Mouse (Mus musculus): ENCODE data around the gene H2afv.
"Not testable (repeated sequence)": the region's sequence is repeated elsewhere in the genome, so short reads cannot be mapped to it uniquely, and the experiment has no call there.

Gene H2afv

DNA sequence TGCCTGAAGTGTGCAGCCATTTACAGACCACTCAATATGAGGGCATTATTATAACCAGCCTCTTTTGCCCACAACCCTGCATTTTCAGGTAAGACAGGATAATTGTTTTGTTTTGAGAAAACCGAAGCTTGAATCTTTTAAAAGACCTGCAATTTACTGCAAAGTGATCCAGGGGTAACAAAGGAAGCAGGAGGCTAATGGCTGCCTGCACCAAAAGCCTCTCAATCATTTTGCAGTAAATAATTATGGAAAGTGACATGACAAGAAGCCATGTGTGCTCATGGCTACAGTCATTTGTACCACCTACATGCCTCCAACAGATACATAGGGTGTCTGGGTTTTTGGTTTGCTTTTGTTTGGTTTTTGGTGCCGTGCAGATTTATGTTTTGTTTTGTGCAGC is 26.8 kb upstream of the H2afv start:
- DNase-seq (ENCODE audit: low spot score in 2 of 2): no peak

DNA sequence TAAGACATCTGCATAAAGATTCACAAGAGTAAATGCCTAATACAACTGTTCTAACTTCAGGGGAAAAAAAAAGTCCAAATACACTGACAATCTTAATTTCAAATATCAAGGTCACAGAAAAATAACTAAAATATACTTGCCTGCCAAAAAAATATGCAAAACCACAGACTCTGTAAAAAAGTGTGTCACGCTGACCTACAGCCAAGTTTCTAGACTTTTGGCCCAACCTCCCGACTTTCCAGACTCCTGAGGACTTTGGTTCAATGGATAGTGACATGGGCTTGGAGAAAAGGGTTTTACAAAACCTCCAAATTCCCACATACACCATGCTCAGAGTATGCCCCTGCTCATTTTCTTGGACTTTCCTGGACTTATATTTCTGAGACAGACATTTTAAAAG is 24.3 kb upstream of the H2afv start:
- DNase-seq (ENCODE audit: low spot score in 2 of 2): no peak

DNA sequence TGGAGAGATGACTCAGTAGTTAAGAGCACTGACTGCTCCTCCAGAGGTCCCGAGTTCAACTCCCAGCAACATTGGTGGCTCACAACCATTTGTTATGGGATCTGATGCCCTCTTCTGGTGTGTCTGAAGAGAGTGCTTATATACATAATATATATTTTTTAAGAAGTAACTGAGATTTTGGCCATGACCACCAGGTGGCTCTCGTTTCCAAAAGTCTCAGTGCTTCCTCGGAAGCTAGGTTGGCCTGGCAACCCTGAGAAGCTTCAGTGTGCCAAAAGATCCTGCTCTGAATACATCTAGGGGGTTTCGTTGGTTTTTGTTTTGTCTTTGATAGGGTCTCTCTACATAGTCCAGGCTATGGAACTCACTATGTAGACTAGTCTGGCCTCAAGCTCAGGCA is 20.9 kb upstream of the H2afv start:
- peak; percentile 37 to 50 for DNase-seq (ENCODE audit: low spot score in 2 of 2)

DNA sequence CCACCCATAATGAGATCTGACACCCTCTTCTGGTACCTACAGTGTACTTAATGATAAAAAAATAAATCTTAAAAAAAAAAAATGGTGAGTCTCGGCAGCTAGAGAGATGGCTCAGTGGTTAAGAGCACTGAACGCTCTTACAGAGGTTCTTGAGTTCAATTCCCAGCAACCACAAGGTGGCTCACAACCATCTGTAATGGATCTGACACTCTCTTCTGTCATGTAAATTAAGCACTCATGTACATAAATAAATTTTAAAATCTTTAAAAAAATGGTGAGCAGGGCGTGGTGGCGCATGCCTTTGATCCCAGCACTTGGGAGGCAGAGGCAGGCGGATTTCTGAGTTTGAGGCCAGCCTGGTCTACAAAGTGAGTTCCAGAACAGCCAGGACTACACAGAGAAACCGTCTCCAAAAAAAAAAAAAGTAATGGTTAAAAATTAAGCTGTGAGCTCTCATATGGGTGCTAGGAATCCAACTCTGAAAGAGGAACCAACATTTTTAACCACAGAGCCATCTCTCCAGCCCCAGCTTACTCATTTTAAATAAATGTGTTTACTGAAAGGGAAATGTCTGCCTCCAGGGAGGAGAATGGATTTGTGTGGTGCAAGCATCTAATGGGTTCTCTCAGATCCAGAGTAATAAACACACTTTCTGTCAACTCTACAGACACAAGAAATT is 19.1 kb upstream of the H2afv start:
- DNase-seq (ENCODE audit: low spot score in 2 of 2): no peak

DNA sequence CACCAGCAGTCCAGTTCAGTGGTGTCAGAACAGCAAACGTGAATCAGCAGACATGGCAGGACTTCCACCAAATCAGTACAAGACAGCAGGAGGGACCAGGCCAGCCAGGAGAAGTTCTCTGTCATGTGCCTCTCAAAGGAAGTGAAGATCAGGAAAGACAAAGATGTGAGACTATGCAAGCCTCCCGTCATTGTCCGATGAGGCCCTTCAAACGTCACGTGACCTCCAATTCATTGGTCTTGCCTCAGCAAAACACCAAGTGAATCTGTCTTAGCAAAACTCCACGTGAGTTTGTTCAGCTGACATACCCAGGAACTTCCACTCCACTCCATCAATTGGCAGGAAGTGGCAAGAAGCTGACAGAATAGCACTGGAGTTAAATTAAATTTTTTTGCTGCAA is 11.8 kb upstream of the H2afv start:
- DNase-seq (ENCODE audit: low spot score in 2 of 2): no peak

DNA sequence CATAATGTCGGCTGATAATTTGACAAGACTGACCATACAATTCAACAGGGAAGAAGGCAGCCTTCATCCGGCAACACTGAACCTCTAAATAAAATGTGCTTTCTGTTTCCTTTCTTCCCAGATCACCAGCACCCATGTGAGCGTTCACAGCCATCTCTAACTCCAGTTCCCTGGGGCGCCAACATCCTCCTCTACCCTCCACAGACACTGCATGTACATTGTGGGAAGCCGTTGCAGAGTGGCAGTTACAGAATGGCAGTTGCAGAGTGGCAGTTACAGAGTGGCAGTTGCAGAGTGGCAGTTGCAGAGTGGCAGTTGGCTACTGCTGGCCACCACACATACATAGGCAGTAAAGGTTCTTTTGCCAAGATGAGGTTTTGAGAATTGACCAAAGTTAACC is 3.9 kb upstream of the H2afv start:
- not testable (repeated sequence) for DNase-seq (ENCODE audit: low spot score in 2 of 2)

DNA sequence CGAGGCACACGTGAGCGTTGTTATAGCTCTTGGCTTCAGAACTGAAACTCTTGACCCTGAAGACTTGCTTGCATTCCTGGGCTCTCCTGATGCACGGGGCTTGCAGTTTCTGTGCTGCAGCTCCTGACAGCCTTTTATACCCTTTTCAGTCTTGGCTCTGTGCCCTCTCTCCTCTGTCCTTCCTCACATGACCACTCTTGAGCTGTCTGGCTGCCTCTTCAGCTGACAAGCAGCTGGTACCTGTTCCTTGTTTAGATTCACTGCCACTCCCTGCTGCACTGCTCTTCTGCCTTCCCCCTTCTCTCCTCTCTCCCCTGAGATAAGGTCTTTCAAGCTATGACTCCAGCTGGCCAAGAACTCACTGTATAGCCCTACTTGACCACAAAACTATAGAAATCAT is 3.2 kb upstream of the H2afv start:
- DNase-seq (ENCODE audit: low spot score in 2 of 2): no peak

DNA sequence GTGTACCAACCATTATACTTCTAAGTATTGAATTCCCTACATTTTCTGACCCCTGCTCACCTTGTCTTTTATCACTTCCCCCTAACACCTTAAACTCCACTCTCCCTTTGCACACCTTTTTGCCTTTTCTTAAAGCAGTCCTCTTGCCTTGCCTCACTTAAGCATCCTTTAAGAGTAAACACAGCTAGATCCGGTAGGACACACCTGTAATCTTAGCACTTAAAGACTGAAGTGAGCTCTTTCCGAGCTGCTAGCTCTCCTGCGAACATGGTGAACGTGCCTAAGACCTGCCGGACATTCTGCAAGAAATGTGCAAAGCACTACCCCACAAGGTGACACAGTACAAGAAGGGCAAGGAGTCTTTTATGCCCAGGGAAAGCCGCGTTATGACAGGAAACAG is 1.7 kb upstream of the H2afv start:
- no peak for DNase-seq (ENCODE audit: low spot score in 2 of 2)

DNA sequence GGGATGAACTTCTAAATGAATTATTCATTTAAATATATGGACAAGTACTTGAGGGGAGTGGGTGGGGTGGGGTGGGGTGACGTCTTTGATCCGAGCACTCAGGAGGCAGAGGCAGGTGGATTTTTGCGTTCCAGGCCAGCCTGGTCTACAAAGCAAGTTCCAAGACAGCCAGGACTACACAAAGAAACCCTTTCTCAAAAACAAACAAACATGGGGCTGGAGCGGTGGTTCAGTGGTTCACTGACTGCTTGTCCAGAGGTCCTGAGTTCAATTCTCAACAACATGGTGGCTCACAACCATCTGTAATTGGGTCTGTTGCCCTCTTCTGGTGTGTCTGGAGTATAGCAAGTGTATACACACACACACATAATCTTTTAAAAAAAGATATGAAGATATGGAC is 1.2 kb upstream of the H2afv start:
- no peak for DNase-seq (ENCODE audit: low spot score in 2 of 2)

DNA sequence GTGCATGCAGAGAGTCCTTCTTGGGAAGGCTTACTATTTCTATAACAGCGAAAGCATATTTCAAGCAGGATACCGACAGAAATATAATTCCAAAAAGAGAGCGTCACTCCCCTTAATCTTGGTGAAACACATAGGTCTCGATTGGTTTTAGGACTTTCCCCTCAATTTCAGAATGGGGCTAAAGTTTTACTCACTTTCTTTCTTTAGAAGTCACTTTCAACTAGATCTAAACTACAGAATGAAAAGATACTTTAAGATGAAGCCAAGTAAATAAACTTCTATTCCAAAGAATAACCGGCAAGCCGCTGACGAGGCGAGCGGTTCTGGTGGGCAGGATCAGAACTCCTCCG is 541 bp downstream of the H2afv start:
- DNase-seq (ENCODE audit: low spot score in 2 of 2): no peak

DNA sequence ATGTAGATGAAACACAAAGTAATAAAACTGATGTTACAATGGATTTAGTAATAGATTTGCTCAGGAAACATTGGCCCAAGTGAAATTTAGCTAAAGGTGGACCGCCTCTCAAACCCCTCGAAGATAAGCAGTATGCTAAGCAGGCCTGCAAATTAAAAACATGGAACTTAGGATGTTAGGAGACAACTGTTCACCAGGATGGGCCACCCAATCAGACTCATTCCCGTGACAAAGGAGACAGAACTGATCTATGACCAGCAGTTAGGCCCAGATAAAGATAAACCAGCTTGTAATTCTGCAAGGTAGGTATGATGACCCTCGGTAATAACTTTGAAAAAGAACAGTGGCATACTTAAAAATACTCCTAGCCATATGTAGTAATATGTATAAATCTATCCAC is 1.1 kb downstream of the H2afv start:
- DNase-seq (ENCODE audit: low spot score in 2 of 2): no peak

DNA sequence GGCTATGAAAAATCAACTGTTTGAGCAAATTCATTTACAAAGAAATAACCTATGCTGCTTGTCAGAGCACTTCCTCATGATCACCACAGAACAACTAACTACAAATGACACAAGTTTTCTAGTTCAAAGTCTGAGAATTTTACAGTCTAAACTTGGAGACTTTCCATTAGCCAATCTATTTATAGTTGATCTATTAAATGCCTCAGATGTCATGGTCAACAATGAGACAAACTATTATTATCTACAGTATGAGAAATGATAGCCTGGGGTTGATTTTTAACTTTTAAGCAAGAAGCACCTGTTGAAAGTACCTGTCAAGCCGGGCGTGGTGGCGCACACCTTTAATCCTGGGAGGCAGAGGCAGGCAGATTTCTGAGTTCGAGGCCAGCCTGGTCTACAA is 1.7 kb downstream of the H2afv start:
- no peak for DNase-seq (ENCODE audit: low spot score in 2 of 2)

DNA sequence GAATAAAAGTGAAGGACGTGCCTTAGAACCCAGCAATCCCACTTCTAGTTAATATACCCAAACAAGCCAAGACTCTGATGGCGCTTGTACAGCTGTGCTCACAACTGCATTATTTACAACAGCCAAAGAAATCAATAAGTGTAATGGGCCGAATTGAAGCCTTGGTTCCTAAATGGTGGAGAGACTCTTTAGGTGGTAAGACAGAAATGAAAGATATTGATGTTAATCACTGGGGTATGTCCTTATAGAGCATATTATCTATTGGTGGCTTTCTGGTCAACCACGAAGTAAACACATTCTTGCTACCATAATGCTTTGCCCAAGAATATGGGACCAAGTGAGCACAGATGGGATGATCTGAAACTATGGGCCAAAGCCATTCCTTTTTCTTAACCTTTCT is 4.1 kb downstream of the H2afv start:
- DNase-seq (ENCODE audit: low spot score in 2 of 2): no peak

DNA sequence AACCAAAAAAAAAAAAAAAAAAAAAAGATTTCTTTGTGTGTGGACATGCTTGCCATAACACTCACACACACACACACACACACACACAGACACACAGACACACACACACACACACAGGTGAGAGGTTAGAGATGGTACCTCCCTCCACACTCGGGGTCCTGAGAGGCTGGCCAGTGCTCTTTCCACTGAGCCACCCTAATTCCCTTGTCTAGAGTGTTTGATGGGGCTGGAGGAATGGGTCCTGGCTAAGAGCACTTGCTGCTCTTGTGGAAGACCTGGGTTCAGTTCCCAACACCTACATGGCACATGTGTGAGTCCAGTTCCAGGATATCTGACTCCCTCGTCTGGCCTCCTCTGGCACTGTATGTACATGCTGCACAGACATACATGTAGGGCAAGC is 6.6 kb downstream of the H2afv start:
- no peak for DNase-seq (ENCODE audit: low spot score in 2 of 2)

DNA sequence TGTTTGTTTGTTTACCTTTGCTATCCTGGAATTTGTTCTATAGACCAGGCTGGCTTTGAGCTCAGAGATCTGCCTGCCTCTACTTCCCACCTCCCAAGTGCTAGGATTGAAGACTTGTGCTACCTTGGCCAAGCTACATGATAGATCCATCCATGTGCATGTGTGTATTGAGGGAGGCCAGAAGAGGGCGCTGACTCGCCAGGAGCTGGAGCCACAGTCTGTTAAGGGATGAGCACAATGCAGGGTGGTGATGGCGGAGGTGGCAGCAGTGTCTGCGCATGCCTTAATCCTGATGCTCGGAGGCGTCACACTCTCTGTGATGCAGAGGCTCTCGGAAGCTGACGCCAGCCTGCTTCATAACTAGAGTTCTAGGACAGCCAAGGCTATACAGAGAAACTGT is 7.8 kb downstream of the H2afv start:
- no peak for DNase-seq (ENCODE audit: low spot score in 2 of 2)

DNA sequence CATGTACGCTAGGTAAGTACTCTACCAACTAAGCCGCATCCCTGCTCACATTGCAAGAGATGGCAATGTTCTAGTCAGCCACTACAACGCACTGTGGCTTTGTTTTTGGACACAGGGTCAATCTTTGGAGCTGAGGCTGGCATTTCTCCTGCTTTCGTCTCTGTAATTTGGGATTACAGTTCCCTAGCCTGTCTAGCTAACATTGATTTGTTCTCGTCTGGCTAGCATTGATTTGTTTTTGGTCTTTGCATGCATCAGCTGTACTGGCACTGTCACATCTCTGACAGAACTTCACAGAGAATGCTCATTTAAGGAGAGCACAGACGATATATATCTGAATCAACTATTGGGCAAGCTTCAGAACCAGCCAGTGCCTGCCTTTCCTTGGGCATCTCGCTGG is 14.1 kb downstream of the H2afv start:
- DNase-seq (ENCODE audit: low spot score in 2 of 2): no peak

DNA sequence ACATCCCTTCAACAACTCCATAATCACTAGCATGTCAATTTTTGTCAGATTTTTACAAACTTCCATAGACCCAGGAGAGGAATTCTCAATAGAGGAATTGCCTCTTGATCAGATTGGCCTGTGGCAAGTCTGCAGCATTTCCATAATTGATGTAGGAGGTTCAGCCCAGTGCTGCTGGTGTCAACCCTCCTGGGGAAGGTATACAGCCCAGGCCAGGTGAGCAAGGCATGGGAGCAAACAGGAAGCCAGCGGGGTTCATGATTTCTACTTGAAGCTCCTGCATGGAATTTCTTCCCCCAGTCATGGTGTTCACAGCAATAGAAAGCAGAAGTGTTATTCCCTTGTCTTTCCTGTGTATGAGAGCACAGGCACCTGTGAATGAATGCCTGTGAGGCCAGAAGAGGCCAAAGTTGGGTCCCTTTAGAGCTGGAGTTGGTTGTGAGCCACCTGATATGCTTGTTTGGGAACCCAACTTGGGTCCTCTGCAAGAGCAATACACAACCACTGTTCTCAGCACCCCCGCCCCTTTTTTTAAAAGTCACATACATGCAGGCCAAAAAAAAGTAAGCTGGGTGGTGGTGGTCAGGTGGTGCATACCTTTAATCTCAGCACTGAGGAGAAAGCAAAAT is 23.4 kb downstream of the H2afv start:
- DNase-seq (ENCODE audit: low spot score in 2 of 2): no peak

DNA sequence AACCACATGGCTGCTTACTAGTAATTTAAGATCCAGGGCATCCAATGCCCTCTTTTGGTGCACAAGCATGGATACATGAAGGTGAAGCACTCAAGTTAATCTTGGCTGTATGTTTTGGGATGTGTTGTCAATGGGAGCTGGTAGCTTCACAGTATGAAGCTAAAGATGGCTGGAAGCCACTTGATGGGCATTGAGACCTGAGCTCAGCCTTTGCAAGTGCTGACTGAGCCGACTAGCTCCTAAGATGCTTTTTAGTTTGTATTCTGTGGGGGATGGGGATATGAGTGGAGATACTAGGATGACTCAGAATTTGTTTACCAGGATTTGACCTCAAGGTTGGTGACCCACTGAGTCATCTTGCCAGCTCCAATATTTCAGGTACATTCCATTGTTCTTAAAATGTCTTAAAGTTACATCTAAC is 23.9 kb downstream of the H2afv start:
- DNase-seq (ENCODE audit: low spot score in 2 of 2): no peak

DNA sequence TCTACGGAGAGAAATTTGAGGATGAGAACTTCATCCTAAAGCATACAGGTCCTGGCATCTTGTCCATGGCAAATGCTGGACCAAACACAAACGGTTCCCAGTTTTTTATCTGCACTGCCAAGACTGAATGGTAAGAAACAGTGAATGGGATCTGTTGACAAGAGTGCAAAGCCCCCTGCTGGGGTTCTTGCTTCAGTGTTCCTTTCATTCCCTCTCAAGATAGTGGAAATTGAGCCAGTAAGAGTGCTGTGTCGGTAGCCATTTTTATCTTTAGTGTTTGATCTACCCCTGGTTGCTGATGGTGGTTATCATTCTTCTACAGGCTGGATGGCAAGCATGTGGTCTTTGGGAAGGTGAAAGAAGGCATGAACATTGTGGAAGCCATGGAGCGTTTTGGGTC is 25.1 kb downstream of the H2afv start:
- not testable (repeated sequence) for DNase-seq (ENCODE audit: low spot score in 2 of 2)

DNA sequence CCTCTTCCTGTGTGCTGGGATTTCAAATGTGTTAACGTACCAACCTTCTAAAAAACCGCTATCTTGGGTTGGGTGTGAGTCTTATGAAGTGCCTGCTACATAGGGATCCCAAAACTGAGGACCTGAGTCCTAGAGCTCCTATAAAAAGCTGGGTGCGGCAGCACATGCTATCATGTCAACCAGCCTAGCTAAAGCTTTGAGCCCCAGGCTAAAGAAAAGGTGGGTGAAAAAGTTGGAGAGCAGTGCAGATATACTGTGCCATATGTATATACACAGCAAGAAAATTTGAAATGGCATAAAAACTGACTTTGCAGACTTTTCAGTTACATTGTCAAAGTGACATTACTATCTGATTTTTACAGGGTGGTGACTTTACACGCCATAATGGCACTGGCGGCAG is 25.5 kb downstream of the H2afv start:
- DNase-seq (ENCODE audit: low spot score in 2 of 2): no peak

DNA sequence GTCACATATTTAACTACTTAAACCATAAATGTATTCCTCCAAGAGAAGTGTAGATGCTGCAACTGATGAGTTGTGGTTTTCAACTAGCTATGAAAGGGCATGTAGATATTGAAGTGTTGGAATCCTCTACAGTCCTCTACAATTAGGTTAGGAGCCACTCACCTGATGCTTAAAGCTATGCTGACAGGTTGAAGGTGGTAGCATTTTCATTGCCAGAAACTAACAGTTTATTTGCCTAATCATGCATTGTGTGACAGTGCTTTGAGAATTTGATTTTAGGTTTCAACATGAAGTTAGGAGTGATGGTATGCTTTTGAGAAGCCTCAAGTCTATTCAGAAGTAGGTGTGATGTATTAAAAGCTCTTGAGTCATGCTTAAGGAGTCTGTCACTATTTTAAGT is 26.8 kb downstream of the H2afv start:
- DNase-seq (ENCODE audit: low spot score in 2 of 2): no peak

DNA sequence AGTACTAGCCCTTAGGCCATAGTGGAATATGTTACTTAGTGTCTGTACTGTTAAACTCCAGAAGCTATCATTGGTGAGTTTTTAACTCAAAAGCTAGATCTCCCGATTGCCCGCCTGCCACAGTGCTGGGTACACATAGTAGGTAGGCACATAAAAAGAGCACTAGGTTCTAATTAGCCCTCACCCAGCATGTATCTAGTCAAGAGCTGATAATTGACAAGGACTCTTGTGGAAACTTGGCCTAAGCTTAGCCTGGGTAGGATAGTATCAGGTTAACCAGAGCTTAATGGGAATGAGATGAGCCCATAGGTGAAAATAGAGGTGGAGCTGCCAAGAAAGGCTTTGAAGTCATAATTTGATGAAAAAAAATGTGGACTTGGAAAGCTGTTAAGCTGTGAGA is 27.2 kb downstream of the H2afv start:
- no peak for DNase-seq (ENCODE audit: low spot score in 2 of 2)

DNA sequence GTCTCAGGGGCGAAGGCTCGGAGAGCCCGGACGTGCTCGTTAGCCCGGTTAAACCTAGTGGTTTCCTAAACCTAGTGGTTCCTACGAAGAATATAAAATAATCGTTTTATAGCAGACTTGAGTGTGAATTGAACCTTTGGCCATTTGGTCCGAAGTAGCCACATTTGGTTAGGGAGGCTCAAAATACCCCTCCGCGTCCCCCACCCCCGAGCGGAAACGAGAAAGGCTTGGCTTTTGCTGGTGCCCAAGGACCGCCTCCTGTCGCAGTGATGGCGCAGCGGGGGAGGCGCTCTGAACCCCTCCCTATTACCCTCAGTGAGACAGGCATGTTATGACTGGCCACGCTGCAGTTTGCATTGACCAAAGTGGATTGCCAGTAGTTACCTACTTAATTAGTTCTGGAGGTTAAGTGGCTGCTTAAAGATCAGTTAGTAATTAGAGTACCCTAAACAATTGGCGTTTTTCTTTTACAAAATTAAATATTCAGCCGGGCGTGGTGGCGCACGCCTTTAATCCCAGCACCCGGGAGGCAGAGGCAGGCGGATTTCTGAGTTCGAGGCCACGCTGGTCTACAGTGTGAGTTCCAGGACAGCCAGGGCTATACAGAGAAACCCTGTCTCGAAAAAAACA is 27.7 kb downstream of the H2afv start:
- DNase-seq (ENCODE audit: low spot score in 2 of 2): peak; percentile 55 to 66
